Mouse (Mus musculus): ENCODE measurements around the gene Wdr81. TPM values are rescaled to one million over a fixed set of nuclear protein-coding genes. Genes with fewer than 3 reads are reported as not detected.

Gene Wdr81
- polyA plus RNA-seq, 1 experiment from 2014 or later, result 6.5 TPM

- H3K9me3 ChIP-seq, result no peaks in the 10 kb centered on the region
- ATAC-seq (ENCODE audit: insufficient number of reproducible peaks, low FRiP score, low TSS enrichment, low read depth), result no peak
- no peak overlapping the region for H3K4me2 ChIP-seq
- H3K36me3 ChIP-seq, result peaks cover 21% of the 10 kb centered on the region
- no peaks in the 10 kb centered on the region for H3K4me1 ChIP-seq
- H3K27ac ChIP-seq, result no peak overlapping the region
- WGBS, result 87% methylated on average over 6 of the region's 6 CpGs
- H3K9ac ChIP-seq, result no peak overlapping the region
- H3K4me3 ChIP-seq, result no peak overlapping the region
- H3K27me3 ChIP-seq, result no peaks in the 10 kb centered on the region
Measured at GRCm38 (mm10) chr11:75404801-75405200, 49.7 kb downstream of the Wdr81 start.

- no peaks in the 10 kb centered on the region for H3K9me3 ChIP-seq
- no peaks in the 10 kb centered on the region for H3K4me1 ChIP-seq
- H3K27me3 ChIP-seq, result no peaks in the 10 kb centered on the region
- H3K4me2 ChIP-seq, result no peak overlapping the region
- no peak for ATAC-seq (ENCODE audit: insufficient number of reproducible peaks, low FRiP score, low TSS enrichment, low read depth)
- 58% methylated on average over 6 of the region's 6 CpGs for WGBS
- H3K9ac ChIP-seq, result no peak overlapping the region
- no peak overlapping the region for H3K4me3 ChIP-seq
- H3K27ac ChIP-seq, result 0 out of 2 replicates have a peak overlapping the region, but pooled peaks have one; percentile 11
- H3K36me3 ChIP-seq, result peaks cover 21% of the 10 kb centered on the region
Measured at GRCm38 (mm10) chr11:75403301-75404052, 51.0 kb downstream of the Wdr81 start.

- Histone ChIP-seq H3K4me2 (no peak overlapping the region), H3K4me3 (no peak overlapping the region), H3K4me1 (no peaks in the 10 kb centered on the region), H3K36me3 (peaks cover 21% of the 10 kb centered on the region), H3K27ac (no peak overlapping the region), H3K9me3 (no peaks in the 10 kb centered on the region), H3K27me3 (no peaks in the 10 kb centered on the region), H3K9ac (no peak overlapping the region)
- ATAC-seq (ENCODE audit: insufficient number of reproducible peaks, low FRiP score, low TSS enrichment, low read depth), result no peak
- WGBS, result 52% methylated on average over 5 of the region's 5 CpGs
Measured at GRCm38 (mm10) chr11:75402271-75402690, 52.2 kb downstream of the Wdr81 start.

- 68% methylated on average over 9 of the region's 9 CpGs for WGBS
- no peak overlapping the region for H3K4me3 ChIP-seq
- H3K4me2 ChIP-seq, result no peak overlapping the region
- H3K27me3 ChIP-seq, result no peaks in the 10 kb centered on the region
- no peak for ATAC-seq (ENCODE audit: insufficient number of reproducible peaks, low FRiP score, low TSS enrichment, low read depth)
- H3K9ac ChIP-seq, result no peak overlapping the region
- H3K36me3 ChIP-seq, result peaks cover 21% of the 10 kb centered on the region
- H3K4me1 ChIP-seq, result no peaks in the 10 kb centered on the region
- no peak overlapping the region for H3K27ac ChIP-seq
- no peaks in the 10 kb centered on the region for H3K9me3 ChIP-seq
Measured at GRCm38 (mm10) chr11:75400099-75400498, 54.4 kb downstream of the Wdr81 start.

GRCm38 (mm10) chr11:75399411-75399841 is 55.1 kb downstream of the Wdr81 start:
- Histone ChIP-seq H3K4me3 (no peak overlapping the region), H3K27ac (no peak overlapping the region), H3K4me2 (no peak overlapping the region), H3K4me1 (no peaks in the 10 kb centered on the region), H3K36me3 (peaks cover 21% of the 10 kb centered on the region), H3K9ac (no peak overlapping the region), H3K27me3 (no peaks in the 10 kb centered on the region), H3K9me3 (no peaks in the 10 kb centered on the region)
- no peak for ATAC-seq (ENCODE audit: insufficient number of reproducible peaks, low FRiP score, low TSS enrichment, low read depth)
- 82% methylated on average over 11 of the region's 11 CpGs for WGBS

- WGBS, result 70% methylated on average over 7 of the region's 7 CpGs
- no peaks in the 10 kb centered on the region for H3K9me3 ChIP-seq
- no peak overlapping the region for H3K4me2 ChIP-seq
- no peak overlapping the region for H3K9ac ChIP-seq
- H3K4me3 ChIP-seq, result no peak overlapping the region
- no peak for ATAC-seq (ENCODE audit: insufficient number of reproducible peaks, low FRiP score, low TSS enrichment, low read depth)
- no peak overlapping the region for H3K27ac ChIP-seq
- no peaks in the 10 kb centered on the region for H3K27me3 ChIP-seq
- no peaks in the 10 kb centered on the region for H3K4me1 ChIP-seq
- H3K36me3 ChIP-seq, result peaks cover 21% of the 10 kb centered on the region
Measured at GRCm38 (mm10) chr11:75397452-75397851, 57.1 kb downstream of the Wdr81 start.

- ATAC-seq (ENCODE audit: insufficient number of reproducible peaks, low FRiP score, low TSS enrichment, low read depth), result no peak
- Histone ChIP-seq H3K4me1 (no peaks in the 10 kb centered on the region), H3K4me3 (no peak overlapping the region), H3K9ac (no peak overlapping the region), H3K27ac (no peak overlapping the region), H3K36me3 (peaks cover 14% of the 10 kb centered on the region; the same call in 1 of the 2 replicates), H3K27me3 (no peaks in the 10 kb centered on the region), H3K4me2 (no peak overlapping the region), H3K9me3 (no peaks in the 10 kb centered on the region)
- 68% methylated on average over 1 of the region's 1 CpGs for WGBS
Measured at GRCm38 (mm10) chr11:75395611-75396010, 58.9 kb downstream of the Wdr81 start.

MicroRNA genes within 50 kb of the gene (microRNA counts, 519-probe panel; counts per million panel counts)
- microRNA mmu-miR-22, result 3,894 counts per million, percentile 90 among the panel's probes with 10 or more counts

Small RNAs within 50 kb of the gene (microRNA-seq; reads per million reads assigned to microRNA genes)
- 4,472 reads per million, percentile 88 among the genes with 10 or more reads in this experiment for gene Mir22

Other genes starting within 250 kb of the Wdr81 start
- gene Rpa1, start 106.4 kb downstream of the Wdr81 start, polyA plus RNA-seq (2015; fragmentation: Nextera tagmentation; extraction: Ambion mirVana), result 101 and 102 TPM in 2 replicates
- 12.8 and 13.1 TPM in 2 replicates for gene Smyd4, start 106.3 kb downstream of the Wdr81 start, polyA plus RNA-seq (2015; fragmentation: Nextera tagmentation; extraction: Ambion mirVana)
- gene Serpinf1, start 32.0 kb downstream of the Wdr81 start, polyA plus RNA-seq (2015; fragmentation: Nextera tagmentation; extraction: Ambion mirVana), result 296 and 333 TPM in 2 replicates
- gene Serpinf2, start 15.1 kb downstream of the Wdr81 start, polyA plus RNA-seq (2015; fragmentation: Nextera tagmentation; extraction: Ambion mirVana), result 0.12 and 1.6 TPM in 2 replicates
- gene Tlcd2, start 7.0 kb upstream of the Wdr81 start, polyA plus RNA-seq (2015; fragmentation: Nextera tagmentation; extraction: Ambion mirVana), result 28.2 and 30.8 TPM in 2 replicates
- 44.4 and 49.5 TPM in 2 replicates for gene Prpf8, start 32.1 kb upstream of the Wdr81 start, polyA plus RNA-seq (2015; fragmentation: Nextera tagmentation; extraction: Ambion mirVana)
- gene Rilp, start 55.4 kb upstream of the Wdr81 start, polyA plus RNA-seq (2015; fragmentation: Nextera tagmentation; extraction: Ambion mirVana), result 0.45 and 0.73 TPM in 2 replicates
- gene Scarf1, start 58.8 kb upstream of the Wdr81 start, polyA plus RNA-seq (2015; fragmentation: Nextera tagmentation; extraction: Ambion mirVana), result 7.1 and 8.2 TPM in 2 replicates
- gene Slc43a2, start 77.0 kb upstream of the Wdr81 start, polyA plus RNA-seq (2015; fragmentation: Nextera tagmentation; extraction: Ambion mirVana), result 2.6 and 3.6 TPM in 2 replicates
- gene Pitpna, start 133.4 kb upstream of the Wdr81 start, polyA plus RNA-seq (2015; fragmentation: Nextera tagmentation; extraction: Ambion mirVana), result 61.4 and 65.4 TPM in 2 replicates
- gene Inpp5k, start 176.3 kb upstream of the Wdr81 start, polyA plus RNA-seq (2015; fragmentation: Nextera tagmentation; extraction: Ambion mirVana), result 22.3 and 28.3 TPM in 2 replicates
- 63.8 and 66.7 TPM in 2 replicates for gene Myo1c, start 195.8 kb upstream of the Wdr81 start, polyA plus RNA-seq (2015; fragmentation: Nextera tagmentation; extraction: Ambion mirVana)
- gene Crk, start 224.5 kb upstream of the Wdr81 start, polyA plus RNA-seq (2015; fragmentation: Nextera tagmentation; extraction: Ambion mirVana), result 109 and 117 TPM in 2 replicates

Measured in limb, embryonic 15.5 days (tissue).